9 mouse cellular contexts compared by ENCODE assay signal in genomic region chr11:69197194-69197593, GRCm38 (mm10). TPM values are rescaled to one million over a fixed set of nuclear protein-coding genes. Genes with fewer than 3 reads are reported as not detected.
DNase-seq lines count a peak whose midpoint lies in the region; ATAC-seq and TF ChIP-seq lines count a peak whose summit lies in the region.
"Had no signal": no experiment of that assay in that cellular context is flagged by ENCODE, and none has a peak within 500 bp of the region (broad histone marks: within the 10 kb centered on the region; RNA-seq: fewer than 3 reads in every experiment).

No protein-coding gene starts in this region.

- DNase-seq in kidney, adult 18-20 months, result no peak
- peak; percentile 18 for DNase-seq in ZHBTc4 (ENCODE audit: low read depth, low spot score)
- no peak for DNase-seq in forebrain, postnatal 0 days
- no peak for DNase-seq in midbrain, embryonic 11.5 days (ENCODE audit: low spot score, missing footprints)
- DNase-seq in spleen, postnatal 36 days (ENCODE audit: low spot score in 2 of 2), result no peak
- no peak for DNase-seq in right cerebral cortex, adult 2 months (ENCODE audit: low spot score in 2 of 2)
- no peak for DNase-seq in right cerebral cortex, postnatal 14 days

- no peaks in the 10 kb centered on the region for H3K9me3 ChIP-seq in kidney, embryonic 14.5 days (ENCODE audit: control insufficient read depth, low read length)
- no peaks in the 10 kb centered on the region for H3K9me3 ChIP-seq in forebrain, postnatal 0 days (ENCODE audit: low read length)
- H3K9me3 ChIP-seq in midbrain, embryonic 11.5 days (ENCODE audit: control insufficient read depth, low read length), result no peaks in the 10 kb centered on the region

- H3K36me3 ChIP-seq in kidney, embryonic 14.5 days (ENCODE audit: control insufficient read depth, insufficient read depth, low read length), result no peaks in the 10 kb centered on the region
- H3K36me3 ChIP-seq in forebrain, postnatal 0 days (ENCODE audit: insufficient read depth), result no peaks in the 10 kb centered on the region
- H3K36me3 ChIP-seq in midbrain, embryonic 11.5 days (ENCODE audit: control insufficient read depth, insufficient read depth, low read length), result no peaks in the 10 kb centered on the region

- H3K4me3 ChIP-seq in kidney, embryonic 14.5 days (ENCODE audit: low read length), result peak overlapping the region; percentile 24; the same call in 1 of the 2 replicates
- peak overlapping the region; percentile 27 for H3K4me3 ChIP-seq in forebrain, postnatal 0 days (ENCODE audit: low read depth, low read length)
- H3K4me3 ChIP-seq in midbrain, embryonic 11.5 days (ENCODE audit: low read depth, low read length), result 0 out of 2 replicates have a peak overlapping the region, but pooled peaks have one; percentile 15
- H3K4me3 ChIP-seq: myocyte had no signal

- no peak overlapping the region for H3K27ac ChIP-seq in kidney, embryonic 14.5 days (ENCODE audit: low read depth, low read length)
- H3K27ac ChIP-seq in forebrain, postnatal 0 days (ENCODE audit: low read depth, low read length), result no peak overlapping the region
- H3K27ac ChIP-seq in midbrain, embryonic 11.5 days (ENCODE audit: low read depth, low read length), result no peak overlapping the region

- peaks cover 29% of the 10 kb centered on the region for H3K27me3 ChIP-seq in kidney, embryonic 14.5 days (ENCODE audit: control insufficient read depth, insufficient read depth, low read length)
- peaks cover 13% of the 10 kb centered on the region; the same call in 1 of the 2 replicates for H3K27me3 ChIP-seq in forebrain, postnatal 0 days (ENCODE audit: insufficient read depth, low read length)
- H3K27me3 ChIP-seq in midbrain, embryonic 11.5 days (ENCODE audit: control insufficient read depth, insufficient read depth, low read length), result peaks cover 15% of the 10 kb centered on the region

- no peaks in the 10 kb centered on the region for H3K4me1 ChIP-seq in kidney, embryonic 14.5 days (ENCODE audit: control insufficient read depth, insufficient read depth, low read length)
- H3K4me1 ChIP-seq in forebrain, postnatal 0 days (ENCODE audit: insufficient read depth), result 0 out of 2 replicates have a peak, but pooled peaks cover 8% of the 10 kb centered on the region
- H3K4me1 ChIP-seq in midbrain, embryonic 11.5 days (ENCODE audit: control insufficient read depth, insufficient read depth, low read length), result no peaks in the 10 kb centered on the region

- peak overlapping the region; percentile 33 for H3K4me2 ChIP-seq in kidney, embryonic 14.5 days (replicated peaks; ENCODE audit: low read depth, low read length)
- peak overlapping the region; percentile 47 for H3K4me2 ChIP-seq in forebrain, postnatal 0 days (ENCODE audit: low read depth)
- peak overlapping the region; percentile 29 for H3K4me2 ChIP-seq in midbrain, embryonic 11.5 days

- ATAC-seq in kidney, embryonic 14.5 days (ENCODE audit: low FRiP score, low TSS enrichment), result no peak; the same call in 1 of the 2 replicates
- ATAC-seq in forebrain, postnatal 0 days, result no peak
- ATAC-seq in midbrain, embryonic 11.5 days (ENCODE audit: low FRiP score), result no peak

- TF ChIP-seq CTCF in forebrain, postnatal 0 days (IDR thresholded peaks at IDR 0.05; ENCODE audit: low read depth), result no peak

- peak overlapping the region; percentile 23; the same call in 1 of the 2 replicates for H3K9ac ChIP-seq in kidney, embryonic 14.5 days (ENCODE audit: low read depth, low read length)
- H3K9ac ChIP-seq in forebrain, postnatal 0 days, result peak overlapping the region; percentile 31; the same call in 1 of the 2 replicates
- 0 out of 2 replicates have a peak overlapping the region, but pooled peaks have one; percentile 22 for H3K9ac ChIP-seq in midbrain, embryonic 11.5 days (ENCODE audit: low read length)

- WGBS in kidney, embryonic 14.5 days, result 1% methylated on average over 14 of the region's 14 CpGs
- WGBS in forebrain, postnatal 0 days, result 2% methylated on average over 14 of the region's 14 CpGs
- 2% methylated on average over 14 of the region's 14 CpGs for WGBS in midbrain, embryonic 11.5 days

RNA-seq across cellular contexts. Expression of gene Alox8, which starts 0.4 kb away (rescaled TPM):
- polyA plus RNA-seq in kidney, embryonic 14.5 days (2014; fragmentation: Nextera tagmentation; extraction: Ambion mirVana), result 0.24 and 0.36 TPM in 2 replicates
- total RNA-seq in forebrain, postnatal 0 days (2014; rRNA removed), result 1.2 and 1.7 TPM in 2 replicates
- 0.34 and 0.54 TPM in 2 replicates for polyA plus RNA-seq in forebrain, postnatal 0 days (2015; fragmentation: Nextera tagmentation; extraction: Ambion mirVana)
- 0.11 TPM in 1 of 2 replicates, not detected in the other for polyA plus RNA-seq in midbrain, embryonic 11.5 days (2014; fragmentation: Nextera tagmentation; extraction: Ambion mirVana)
- polyA plus RNA-seq: myocyte had no signal

RNA-seq across cellular contexts. Expression of gene Gucy2e, which starts 39.6 kb away (rescaled TPM):
- polyA plus RNA-seq in kidney, embryonic 14.5 days (2014; fragmentation: Nextera tagmentation; extraction: Ambion mirVana), result 0.07 and 0.11 TPM in 2 replicates
- 0.67 and 0.77 TPM in 2 replicates for total RNA-seq in forebrain, postnatal 0 days (2014; rRNA removed)
- polyA plus RNA-seq in forebrain, postnatal 0 days (2015; fragmentation: Nextera tagmentation; extraction: Ambion mirVana), result 0.60 and 0.85 TPM in 2 replicates
- 0.04 TPM in 1 of 2 replicates, not detected in the other for polyA plus RNA-seq in midbrain, embryonic 11.5 days (2014; fragmentation: Nextera tagmentation; extraction: Ambion mirVana)
- polyA plus RNA-seq: myocyte had no signal

RNA-seq across cellular contexts. Expression of gene Alox12b, which starts 40.4 kb away (rescaled TPM):
- 0.23 and 0.28 TPM in 2 replicates for polyA plus RNA-seq in kidney, embryonic 14.5 days (2014; fragmentation: Nextera tagmentation; extraction: Ambion mirVana)
- 0.19 and 0.38 TPM in 2 replicates for total RNA-seq in forebrain, postnatal 0 days (2014; rRNA removed)
- 0.15 and 0.46 TPM in 2 replicates for polyA plus RNA-seq in forebrain, postnatal 0 days (2015; fragmentation: Nextera tagmentation; extraction: Ambion mirVana)
- polyA plus RNA-seq in midbrain, embryonic 11.5 days (2014; fragmentation: Nextera tagmentation; extraction: Ambion mirVana), result not detected in 2 replicates
- polyA plus RNA-seq: myocyte had no signal
